Mouse (Mus musculus) MEL (cell line): ENCODE measurements at regions not wholly inside any gene's neighbourhood (a gene's known extent, or its start where the extent isn't known, plus 50 kb on each side); places are given as distances from the start of the nearest gene placed in this dataset.

ENCODE experiments used
- CTCF ChIP-seq, 3 experiments: IDR thresholded peaks in 2 of 3; conservative IDR thresholded peaks in 1 of 3; 2 replicates each; pipeline ENCODE4 v1.5.1; 2011 to 2012; ENCODE audit warnings: low read length in 3 of 3, low read depth in 2 of 3, mild to moderate bottlenecking in 2 of 3, improper control_type of control experiment in 1 of 3, inconsistent platforms in 1 of 3, mixed read lengths in 1 of 3, moderate library complexity in 1 of 3; ENCODE audit not compliant: control insufficient read depth in 1 of 3, insufficient read depth in 1 of 3, poor library complexity in 1 of 3, severe bottlenecking in 1 of 3
- E2F4 ChIP-seq: IDR thresholded peaks from 2 replicates; pipeline ENCODE4 v1.6.1; 2011; ENCODE audit warnings: low read depth, low read length, improper control_type of control experiment, borderline replicate concordance
- EP300 ChIP-seq, 2 experiments: IDR thresholded peaks; 2 replicates each; pipeline ENCODE4 v1.6.1; 2011; ENCODE audit warnings: improper control_type of control experiment in 2 of 2, low read length in 2 of 2, low read depth in 1 of 2, mild to moderate bottlenecking in 1 of 2
- ETS1 ChIP-seq: IDR thresholded peaks from 2 replicates; pipeline ENCODE4 v1.6.1; 2012; ENCODE audit warnings: low read depth, mild to moderate bottlenecking, inconsistent platforms, low read length, improper control_type of control experiment, moderate library complexity
- MAZ ChIP-seq: IDR thresholded peaks from 2 replicates; pipeline ENCODE4 v1.6.1; 2012; ENCODE audit warnings: low read depth, mild to moderate bottlenecking, inconsistent platforms, low read length, improper control_type of control experiment
- MYC ChIP-seq: IDR thresholded peaks from 2 replicates; pipeline ENCODE4 v1.6.1; 2011; ENCODE audit warnings: low read depth, mild to moderate bottlenecking, low read length, improper control_type of control experiment, moderate library complexity
- POLR2A ChIP-seq, 2 experiments: IDR thresholded peaks; 2 replicates each; pipeline ENCODE4 v1.6.1; 2011 to 2012; ENCODE audit warnings: low read length in 2 of 2, mild to moderate bottlenecking in 2 of 2, control low read depth in 1 of 2, improper control_type of control experiment in 1 of 2, low read depth in 1 of 2, moderate library complexity in 1 of 2; ENCODE audit not compliant: control insufficient read depth in 1 of 2, insufficient read depth in 1 of 2, poor library complexity in 1 of 2
- TAL1 ChIP-seq: IDR thresholded peaks from 2 replicates; pipeline ENCODE4 v1.6.1; 2012; ENCODE audit warnings: mild to moderate bottlenecking, inconsistent platforms, low read length, moderate library complexity, mixed read lengths

DNA sequence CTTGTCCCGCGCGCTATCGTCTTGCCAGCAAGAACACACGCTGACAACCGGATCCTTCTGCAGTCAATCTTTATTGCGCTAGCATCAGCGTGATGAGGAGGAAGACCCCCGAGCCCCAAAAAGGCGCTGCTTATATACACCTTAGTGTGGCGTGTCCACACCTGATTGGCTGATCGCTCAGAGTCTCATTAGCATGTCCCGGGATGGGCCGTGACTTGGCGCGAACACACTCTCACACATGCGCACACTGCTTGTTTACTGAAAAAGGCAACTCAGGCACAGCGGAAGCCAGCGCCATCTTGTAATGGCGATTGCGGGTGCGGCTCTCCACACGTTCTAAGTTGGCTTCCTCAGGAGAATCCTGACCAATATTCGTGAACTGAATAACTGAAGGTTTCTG, 111.5 kb downstream of the Tsen15 start:
- TF ChIP-seq ETS1 = no peak
- TF ChIP-seq E2F4 = no peak
- TF ChIP-seq EP300 (IDR thresholded peaks at IDR 0.05; ENCODE audit: low read depth in 1 of 2, low read length in 2 of 2) = no peak
- TF ChIP-seq POLR2A (IDR thresholded peaks at IDR 0.05; ENCODE audit: control insufficient read depth in 1 of 2, insufficient read depth in 1 of 2, low read depth in 1 of 2, low read length in 2 of 2, poor library complexity in 1 of 2) = no peak
- no peak for TF ChIP-seq TAL1
- no peak for TF ChIP-seq CTCF (IDR thresholded peaks at IDR 0.05 in 2 of 3, conservative IDR thresholded peaks at IDR 0.05 in 1 of 3; ENCODE audit: control insufficient read depth in 1 of 3, insufficient read depth in 1 of 3, low read depth in 2 of 3, low read length in 3 of 3, poor library complexity in 1 of 3, severe bottlenecking in 1 of 3)
- TF ChIP-seq MYC = no peak
- no peak for TF ChIP-seq MAZ
